Mouse (Mus musculus) stomach, embryonic 16.5 days (tissue): ENCODE results near the gene Dppa2. TPM values are rescaled to one million over a fixed set of nuclear protein-coding genes. Genes with fewer than 3 reads are reported as not detected.

ENCODE experiments used
- ATAC-seq: fragments of 200-750 bp; cut with Nextera tagmentation; 2 replicates; pipeline ENCODE4 v1.8.0; 2017; ENCODE audit warnings: moderate number of reproducible peaks, moderate TSS enrichment; ENCODE audit not compliant: insufficient read depth, low FRiP score
- H3K27ac ChIP-seq: fragments of 300-500 bp; sonication (generic); 2 replicates; pipeline ENCODE4 v1.5.1; 2014; ENCODE audit warnings: low read length
- H3K27me3 ChIP-seq: fragments of 300-500 bp; sonication (generic); 2 replicates; pipeline ENCODE4 v1.6.1; 2014; ENCODE audit warnings: low read length, control low read depth, mixed read lengths; ENCODE audit not compliant: control insufficient read depth, insufficient read depth
- H3K36me3 ChIP-seq: fragments of 300-500 bp; sonication (generic); 2 replicates; pipeline ENCODE4 v1.6.1; 2014; ENCODE audit warnings: low read length; ENCODE audit not compliant: control insufficient read depth, insufficient read depth
- H3K4me1 ChIP-seq: fragments of 300-500 bp; sonication (generic); 2 replicates; pipeline ENCODE4 v1.6.1; 2014; ENCODE audit warnings: low read length, control low read depth, mixed read lengths; ENCODE audit not compliant: control insufficient read depth, insufficient read depth
- H3K4me2 ChIP-seq: fragments of 300-500 bp; sonication (generic); 2 replicates; pipeline ENCODE4 v1.6.1; 2014; ENCODE audit warnings: low read depth, low read length, mixed read lengths
- H3K4me3 ChIP-seq: fragments of 300-500 bp; sonication (generic); replicated peaks from 2 replicates; pipeline ENCODE4 v1.5.1; 2014; ENCODE audit warnings: mild to moderate bottlenecking, low read length
- H3K9ac ChIP-seq: fragments of 300-500 bp; sonication (generic); 2 replicates; pipeline ENCODE4 v1.6.1; 2014; ENCODE audit warnings: low read length
- H3K9me3 ChIP-seq: fragments of 300-500 bp; sonication (generic); replicated peaks from 2 replicates; pipeline ENCODE4 v1.6.1; 2016; ENCODE audit warnings: low read length, control low read depth; ENCODE audit not compliant: control insufficient read depth
- WGBS: fragments of 180-500 bp; shearing (Covaris S2); extraction: QIAGEN DNeasy Blood & Tissue Kit; methylation state at CpG from one replicate; pipeline ENCODE4 v1.1.7; 2014; 5-methylcytosine and 5-hydroxymethylcytosine counted together
- polyA plus RNA-seq: library from polyadenylated mRNA; unstranded; fragments of >200 nt; fragmentation: Nextera tagmentation; extraction: Ambion mirVana; gene quantifications from 2 replicates; pipeline ENCODE4 v1.2.1, GENCODE M21; 2015

Dppa2 gene
- polyA plus RNA-seq, 1 experiment from 2014 or later = not detected

DNA sequence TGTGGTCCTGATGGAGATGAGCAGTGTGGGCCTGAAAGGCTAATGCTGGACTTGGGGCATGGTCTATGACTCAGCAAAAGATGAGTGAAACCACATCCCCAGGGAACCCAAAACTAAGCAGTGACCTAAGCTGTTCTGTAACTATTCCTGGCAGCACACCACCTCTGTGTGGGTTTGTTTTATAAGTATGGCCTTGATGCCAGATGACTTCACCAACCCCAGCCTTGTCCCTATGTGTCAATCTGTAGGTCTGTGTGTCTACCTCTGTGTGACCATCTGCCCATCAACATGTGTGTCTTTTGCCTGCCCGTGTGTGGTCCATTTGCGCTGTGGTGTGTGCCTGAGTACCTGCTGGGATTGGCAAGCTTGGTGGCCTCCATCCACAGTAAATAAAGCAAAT is 64.4 kb downstream of the Dppa2 start:
- Histone ChIP-seq H3K36me3 (no peaks in the 10 kb centered on the region), H3K4me3 (no peak overlapping the region), H3K27ac (no peak overlapping the region), H3K4me2 (no peak overlapping the region), H3K27me3 (no peaks in the 10 kb centered on the region), H3K9ac (no peak overlapping the region), H3K4me1 (no peaks in the 10 kb centered on the region), H3K9me3 (no peaks in the 10 kb centered on the region)
- ATAC-seq = no peak
- 86% methylated on average over 2 of the region's 2 CpGs for WGBS

Other genes with a start within 250 kb of the Dppa2 start
- gene Dppa4, start 20.2 kb upstream of the Dppa2 start, polyA plus RNA-seq = not detected in 2 replicates
- gene Gm5485, start 108.5 kb downstream of the Dppa2 start, polyA plus RNA-seq = 0.23 TPM in 1 of 2 replicates, not detected in the other
- gene Morc1, start 127.3 kb downstream of the Dppa2 start, polyA plus RNA-seq = 0.04 and 0.11 TPM in 2 replicates